Mouse (Mus musculus) intestine, embryonic 15.5 days (tissue): Measurements from ENCODE around the gene Phf1. TPM values are rescaled to one million over a fixed set of nuclear protein-coding genes. Genes with fewer than 3 reads are reported as not detected.

Experiments used
- ATAC-seq: fragments of 200-750 bp; cut with Nextera tagmentation; 2 replicates; pipeline ENCODE4 v1.8.0; 2017; ENCODE audit warnings: moderate TSS enrichment, moderate library complexity
- H3K27ac ChIP-seq: fragments of 300-500 bp; sonication (generic); 2 replicates; pipeline ENCODE4 v1.5.1; 2015; ENCODE audit warnings: mild to moderate bottlenecking, inconsistent platforms
- H3K27me3 ChIP-seq: fragments of 300-500 bp; sonication (generic); replicated peaks from 2 replicates; pipeline ENCODE4 v1.6.1; 2015; ENCODE audit warnings: inconsistent platforms
- H3K36me3 ChIP-seq: fragments of 300-500 bp; sonication (generic); 2 replicates; pipeline ENCODE4 v1.6.1; 2015; ENCODE audit warnings: inconsistent platforms
- H3K4me1 ChIP-seq: fragments of 300-500 bp; sonication (generic); replicated peaks from 2 replicates; pipeline ENCODE4 v1.6.1; 2015; ENCODE audit warnings: inconsistent platforms
- H3K4me2 ChIP-seq: fragments of 300-500 bp; sonication (generic); replicated peaks from 2 replicates; pipeline ENCODE4 v1.6.1; 2015; ENCODE audit warnings: mild to moderate bottlenecking, inconsistent platforms
- H3K4me3 ChIP-seq: fragments of 300-500 bp; sonication (generic); replicated peaks from 2 replicates; pipeline ENCODE4 v1.5.1; 2015; ENCODE audit warnings: inconsistent platforms
- H3K9ac ChIP-seq: fragments of 300-500 bp; sonication (generic); 2 replicates; pipeline ENCODE4 v1.6.1; 2015; ENCODE audit warnings: inconsistent platforms
- H3K9me3 ChIP-seq: fragments of 300-500 bp; sonication (generic); 2 replicates; pipeline ENCODE4 v1.6.1; 2016; ENCODE audit warnings: inconsistent platforms
- WGBS: fragments of 180-500 bp; shearing (Covaris S2); methylation state at CpG from one replicate; pipeline ENCODE4 v1.1.7; 2015; 5-methylcytosine and 5-hydroxymethylcytosine counted together
- polyA plus RNA-seq: library from polyadenylated mRNA; unstranded; fragments of >200 nt; fragmentation: Nextera tagmentation; extraction: Ambion mirVana; gene quantifications from 2 replicates; pipeline ENCODE4 v1.2.1, GENCODE M21; 2015

Gene Phf1
- polyA plus RNA-seq, 1 experiment from 2014 or later, result 6.9 TPM

- H3K27me3 ChIP-seq, result no peaks in the 10 kb centered on the region
- H3K4me3 ChIP-seq, result no peak overlapping the region
- WGBS, result 66% methylated on average over 12 of the region's 12 CpGs
- ATAC-seq, result no peak
- peak overlapping the region; percentile 85 for H3K4me2 ChIP-seq
- no peaks in the 10 kb centered on the region for H3K9me3 ChIP-seq
- peak overlapping the region; percentile 24; the same call in 1 of the 2 replicates for H3K27ac ChIP-seq
- H3K36me3 ChIP-seq, result no peaks in the 10 kb centered on the region
- peaks cover 51% of the 10 kb centered on the region for H3K4me1 ChIP-seq
- H3K9ac ChIP-seq, result peak overlapping the region; percentile 54; the same call in 1 of the 2 replicates
These were observed 14.6 kb downstream of the Phf1 start for GRCm38 (mm10) chr17:26947231-26948100.

GRCm38 (mm10) chr17:26948316-26949050 is 15.6 kb downstream of the Phf1 start:
- 1% methylated on average over 43 of the region's 87 CpGs for WGBS
- peak; percentile 9; the same call in 1 of the 2 replicates for ATAC-seq

GRCm38 (mm10) chr17:26949051-26949577 is 16.3 kb downstream of the Phf1 start:
- 12% methylated on average over 13 of the region's 14 CpGs for WGBS
- Histone ChIP-seq H3K9ac (peak overlapping the region; percentile 71; the same call in 1 of the 2 replicates), H3K36me3 (no peaks in the 10 kb centered on the region), H3K4me1 (peaks cover 67% of the 10 kb centered on the region), H3K9me3 (no peaks in the 10 kb centered on the region), H3K27me3 (no peaks in the 10 kb centered on the region), H3K27ac (peak overlapping the region; percentile 60), H3K4me2 (peak overlapping the region; percentile 98), H3K4me3 (peak overlapping the region; percentile 69)
- ATAC-seq, result peak; percentile 39; the same call in 1 of the 2 replicates

More at GRCm38 (mm10) chr17:26948316-26949050, 15.6 kb downstream of the Phf1 start:
- Histone ChIP-seq H3K27me3 (no peaks in the 10 kb centered on the region), H3K4me3 (peak overlapping the region; percentile 69), H3K36me3 (no peaks in the 10 kb centered on the region), H3K9ac (peak overlapping the region; percentile 71), H3K4me2 (peak overlapping the region; percentile 98), H3K27ac (peak overlapping the region; percentile 60), H3K4me1 (peaks cover 61% of the 10 kb centered on the region), H3K9me3 (no peaks in the 10 kb centered on the region)

GRCm38 (mm10) chr17:26949866-26950265 is 17.0 kb downstream of the Phf1 start:
- Histone ChIP-seq H3K4me2 (peak overlapping the region; percentile 98), H3K27ac (0 out of 2 replicates have a peak overlapping the region, but pooled peaks have one; percentile 60)
- no peak for ATAC-seq

GRCm38 (mm10) chr17:26950560-26951288 is 17.9 kb downstream of the Phf1 start:
- Histone ChIP-seq H3K4me3 (peak overlapping the region; percentile 28), H3K4me2 (peak overlapping the region; percentile 58), H3K27me3 (no peaks in the 10 kb centered on the region), H3K4me1 (peaks cover 67% of the 10 kb centered on the region), H3K27ac (no peak overlapping the region), H3K9me3 (no peaks in the 10 kb centered on the region), H3K36me3 (no peaks in the 10 kb centered on the region), H3K9ac (peak overlapping the region; percentile 2; the same call in 1 of the 2 replicates)
- 38% methylated on average over 7 of the region's 7 CpGs for WGBS
- no peak for ATAC-seq

More at GRCm38 (mm10) chr17:26949866-26950265, 17.0 kb downstream of the Phf1 start:
- 0 out of 2 replicates have a peak overlapping the region, but pooled peaks have one; percentile 71 for H3K9ac ChIP-seq
- no peaks in the 10 kb centered on the region for H3K9me3 ChIP-seq
- H3K4me1 ChIP-seq, result peaks cover 67% of the 10 kb centered on the region
- no peak overlapping the region for H3K4me3 ChIP-seq
- WGBS, result 55% methylated on average over 5 of the region's 5 CpGs
- no peaks in the 10 kb centered on the region for H3K36me3 ChIP-seq
- H3K27me3 ChIP-seq, result no peaks in the 10 kb centered on the region

GRCm38 (mm10) chr17:26951406-26951805 is 18.6 kb downstream of the Phf1 start:
- Histone ChIP-seq H3K27ac (no peak overlapping the region), H3K36me3 (0 out of 2 replicates have a peak, but pooled peaks cover 3% of the 10 kb centered on the region), H3K4me2 (peak overlapping the region; percentile 58), H3K9ac (peak overlapping the region; percentile 2; the same call in 1 of the 2 replicates), H3K27me3 (no peaks in the 10 kb centered on the region), H3K4me3 (peak overlapping the region; percentile 28), H3K4me1 (peaks cover 61% of the 10 kb centered on the region), H3K9me3 (no peaks in the 10 kb centered on the region)
- 3% methylated on average over 10 of the region's 11 CpGs for WGBS
- ATAC-seq, result peak; percentile 21; the same call in 1 of the 2 replicates

- Histone ChIP-seq H3K4me3 (peak overlapping the region; percentile 28), H3K9ac (0 out of 2 replicates have a peak overlapping the region, but pooled peaks have one; percentile 2), H3K36me3 (0 out of 2 replicates have a peak, but pooled peaks cover 3% of the 10 kb centered on the region), H3K27ac (no peak overlapping the region), H3K4me2 (peak overlapping the region; percentile 58), H3K9me3 (no peaks in the 10 kb centered on the region), H3K27me3 (no peaks in the 10 kb centered on the region), H3K4me1 (peaks cover 53% of the 10 kb centered on the region)
- ATAC-seq, result no peak
- 35% methylated on average over 23 of the region's 23 CpGs for WGBS
These were observed 19.4 kb downstream of the Phf1 start for GRCm38 (mm10) chr17:26951952-26952877.

- 0 out of 2 replicates have a peak, but pooled peaks cover 5% of the 10 kb centered on the region for H3K36me3 ChIP-seq
- peaks cover 47% of the 10 kb centered on the region for H3K4me1 ChIP-seq
- no peaks in the 10 kb centered on the region for H3K27me3 ChIP-seq
- no peak overlapping the region for H3K27ac ChIP-seq
- no peak overlapping the region; the same call in 1 of the 2 replicates for H3K9ac ChIP-seq
- WGBS, result 49% methylated on average over 6 of the region's 6 CpGs
- peak overlapping the region; percentile 55 for H3K4me2 ChIP-seq
- no peak for ATAC-seq
- H3K9me3 ChIP-seq, result no peaks in the 10 kb centered on the region
- no peak overlapping the region for H3K4me3 ChIP-seq
These were observed 20.3 kb downstream of the Phf1 start for GRCm38 (mm10) chr17:26953201-26953600.

- 0 out of 2 replicates have a peak, but pooled peaks cover 5% of the 10 kb centered on the region for H3K36me3 ChIP-seq
- 0 out of 2 replicates have a peak, but pooled peaks have one; percentile 18 for ATAC-seq
- no peaks in the 10 kb centered on the region for H3K27me3 ChIP-seq
- peaks cover 47% of the 10 kb centered on the region for H3K4me1 ChIP-seq
- peak overlapping the region; percentile 11 for H3K4me3 ChIP-seq
- H3K9ac ChIP-seq, result peak overlapping the region; percentile 30; the same call in 1 of the 2 replicates
- WGBS, result 38% methylated on average over 7 of the region's 16 CpGs
- H3K27ac ChIP-seq, result no peak overlapping the region
- H3K9me3 ChIP-seq, result no peaks in the 10 kb centered on the region
- H3K4me2 ChIP-seq, result peak overlapping the region; percentile 55
These were observed 20.9 kb downstream of the Phf1 start for GRCm38 (mm10) chr17:26953726-26954125.

- 76% methylated on average over 5 of the region's 5 CpGs for WGBS
- H3K36me3 ChIP-seq, result peaks cover 12% of the 10 kb centered on the region; the same call in 1 of the 2 replicates
These were observed 23.5 kb downstream of the Phf1 start for GRCm38 (mm10) chr17:26956309-26956708.

More at GRCm38 (mm10) chr17:26956309-26956708, 23.5 kb downstream of the Phf1 start:
- no peaks in the 10 kb centered on the region for H3K9me3 ChIP-seq
- H3K9ac ChIP-seq, result no peak overlapping the region
- ATAC-seq, result no peak
- no peak overlapping the region for H3K4me2 ChIP-seq
- H3K4me3 ChIP-seq, result no peak overlapping the region
- H3K4me1 ChIP-seq, result peaks cover 24% of the 10 kb centered on the region
- no peak overlapping the region for H3K27ac ChIP-seq
- no peaks in the 10 kb centered on the region for H3K27me3 ChIP-seq
